Mouse (Mus musculus) midbrain, embryonic 15.5 days (tissue): ENCODE data around the gene Tmem186. TPM values are rescaled to one million over a fixed set of nuclear protein-coding genes. Genes with fewer than 3 reads are reported as not detected.

Experiments used
- ATAC-seq: fragments of 200-750 bp; cut with Nextera tagmentation; replicated peaks from 2 replicates; pipeline ENCODE4 v1.8.0; 2017; ENCODE audit warnings: moderate TSS enrichment
- H3K27ac ChIP-seq: fragments of 300-500 bp; sonication (generic); 2 replicates; pipeline ENCODE4 v1.5.1; 2015; ENCODE audit warnings: mild to moderate bottlenecking, inconsistent platforms
- H3K27me3 ChIP-seq: fragments of 300-500 bp; sonication (generic); replicated peaks from 2 replicates; pipeline ENCODE4 v1.6.1; 2015; ENCODE audit warnings: inconsistent platforms
- H3K36me3 ChIP-seq: fragments of 300-500 bp; sonication (generic); replicated peaks from 2 replicates; pipeline ENCODE4 v1.6.1; 2015; ENCODE audit warnings: inconsistent platforms
- H3K4me1 ChIP-seq: fragments of 300-500 bp; sonication (generic); 2 replicates; pipeline ENCODE4 v1.6.1; 2015; ENCODE audit warnings: inconsistent platforms
- H3K4me2 ChIP-seq: fragments of 300-500 bp; sonication (generic); 2 replicates; pipeline ENCODE4 v1.6.1; 2015; ENCODE audit warnings: inconsistent platforms, mild to moderate bottlenecking, moderate library complexity
- H3K4me3 ChIP-seq: fragments of 300-500 bp; sonication (generic); 2 replicates; pipeline ENCODE4 v1.5.1; 2015; ENCODE audit warnings: mild to moderate bottlenecking, inconsistent platforms
- H3K9ac ChIP-seq: fragments of 300-500 bp; sonication (generic); 2 replicates; pipeline ENCODE4 v1.6.1; 2015; ENCODE audit warnings: mild to moderate bottlenecking, inconsistent platforms
- H3K9me3 ChIP-seq: fragments of 300-500 bp; sonication (generic); 2 replicates; pipeline ENCODE4 v1.6.1; 2016; ENCODE audit warnings: inconsistent platforms
- WGBS: fragments of 180-500 bp; shearing (Covaris S2); methylation state at CpG from one replicate; pipeline ENCODE4 v1.1.7; 2015; ENCODE audit warnings: mixed read lengths; 5-methylcytosine and 5-hydroxymethylcytosine counted together
- polyA plus RNA-seq: library from polyadenylated mRNA; unstranded; fragments of >200 nt; fragmentation: Nextera tagmentation; extraction: Ambion mirVana; gene quantifications from 2 replicates; pipeline ENCODE4 v1.2.1, GENCODE M21; 2015

The Tmem186 gene
- 25.3 and 25.7 TPM in 2 replicates for polyA plus RNA-seq

DNA sequence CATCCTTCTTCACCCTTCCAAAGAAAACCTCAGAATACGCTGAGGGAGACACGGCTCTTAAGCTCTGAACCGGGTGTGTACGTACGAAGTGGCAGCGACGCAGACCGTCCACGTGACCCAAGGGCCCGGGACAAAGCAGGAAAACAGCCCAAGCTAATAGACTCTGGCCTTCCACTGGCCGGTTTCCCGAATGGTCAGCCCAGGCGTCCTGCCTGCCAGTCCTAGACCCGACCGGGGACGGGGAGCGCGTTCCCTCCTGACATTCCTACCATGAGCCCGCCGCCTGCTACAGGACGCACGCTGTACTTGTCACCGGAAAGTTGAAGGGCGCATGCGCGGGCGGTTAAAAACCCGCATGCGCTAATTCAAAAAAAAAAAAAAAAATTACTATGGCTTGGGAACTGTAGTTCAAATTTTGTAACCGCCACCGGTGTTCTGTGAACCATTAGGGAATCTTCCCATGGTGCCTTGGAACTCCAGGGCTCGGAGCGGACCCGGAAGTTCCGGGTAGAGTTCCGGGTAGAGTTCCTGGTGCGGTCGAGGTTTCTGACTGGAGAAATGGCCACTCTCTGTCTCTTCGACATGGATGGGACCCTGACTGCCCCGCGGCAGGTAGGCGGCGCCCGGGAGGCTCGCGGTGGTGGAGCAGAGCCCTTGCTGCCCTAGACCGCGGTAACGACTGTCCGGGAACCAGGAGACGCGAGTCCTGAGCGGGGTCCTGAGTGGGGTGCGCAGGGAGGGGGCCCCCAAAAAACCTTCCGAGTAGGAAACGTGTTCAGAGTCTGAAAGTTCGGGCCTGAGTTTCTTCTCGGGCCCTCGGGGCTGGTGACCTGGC is at the start of gene Tmem186, which contains the start of gene Pmm2:
Tmem186 (minus strand) TSS at position 496 of the 835 bp plus-strand sequence.
Pmm2 (plus strand) TSS at position 458 of the 835 bp plus-strand sequence.
- peaks cover 29% of the 10 kb centered on the region for H3K4me1 ChIP-seq
- H3K36me3 ChIP-seq: no peaks in the 10 kb centered on the region; the same call in 1 of the 2 replicates
- H3K4me3 ChIP-seq: peak within 1 kb of the TSS; percentile 93
- peak; percentile 95 for ATAC-seq
- peak within 1 kb of the TSS; percentile 94 for H3K4me2 ChIP-seq
- peak within 1 kb of the TSS; percentile 78 for H3K9ac ChIP-seq
- WGBS: under 1% methylated on average over 59 of the region's 59 CpGs
- no peaks in the 10 kb centered on the region for H3K9me3 ChIP-seq
- no peaks in the 10 kb centered on the region for H3K27me3 ChIP-seq
- peak within 1 kb of the TSS; percentile 87 for H3K27ac ChIP-seq

DNA sequence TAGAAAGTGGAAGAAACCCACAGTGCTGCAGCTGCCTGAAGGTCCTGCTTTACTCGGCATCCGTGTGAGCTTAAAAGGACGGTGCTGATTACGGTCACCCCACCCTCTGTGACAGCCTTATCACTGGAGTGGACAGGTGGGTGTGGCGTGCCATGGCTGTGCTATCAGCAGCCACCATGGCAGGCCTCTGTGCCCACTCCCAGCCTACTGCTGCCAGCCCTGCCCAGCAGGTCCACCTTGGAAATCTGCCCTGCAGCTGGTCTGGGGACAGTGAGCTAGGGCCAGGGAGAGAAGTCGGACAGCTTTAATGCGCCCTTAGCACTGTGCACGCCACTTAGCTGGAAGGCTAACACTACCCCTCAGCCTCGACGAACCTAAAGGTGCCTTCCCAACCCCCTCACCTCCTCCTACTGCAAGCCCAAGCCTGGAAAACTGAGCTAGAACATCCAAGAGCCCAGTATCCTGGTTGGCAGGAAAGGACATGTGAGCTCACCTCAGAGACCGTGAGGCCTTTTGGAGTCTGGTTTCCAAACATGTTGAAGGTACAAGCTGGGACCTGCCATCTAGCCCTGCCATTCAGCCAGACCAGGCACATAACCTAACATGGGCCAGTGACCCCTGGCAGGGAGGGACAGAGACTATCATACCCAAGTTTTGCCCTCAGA is 49.5 kb upstream of the Tmem186 start:
- Histone ChIP-seq H3K4me3 (no peak overlapping the region), H3K36me3 (peaks cover 36% of the 10 kb centered on the region), H3K27ac (no peak overlapping the region), H3K4me1 (no peaks in the 10 kb centered on the region), H3K27me3 (no peaks in the 10 kb centered on the region), H3K9me3 (no peaks in the 10 kb centered on the region), H3K9ac (no peak overlapping the region), H3K4me2 (no peak overlapping the region)
- peak; percentile 18; the same call in 1 of the 2 replicates for ATAC-seq
- WGBS: 87% methylated on average over 11 of the region's 11 CpGs

DNA sequence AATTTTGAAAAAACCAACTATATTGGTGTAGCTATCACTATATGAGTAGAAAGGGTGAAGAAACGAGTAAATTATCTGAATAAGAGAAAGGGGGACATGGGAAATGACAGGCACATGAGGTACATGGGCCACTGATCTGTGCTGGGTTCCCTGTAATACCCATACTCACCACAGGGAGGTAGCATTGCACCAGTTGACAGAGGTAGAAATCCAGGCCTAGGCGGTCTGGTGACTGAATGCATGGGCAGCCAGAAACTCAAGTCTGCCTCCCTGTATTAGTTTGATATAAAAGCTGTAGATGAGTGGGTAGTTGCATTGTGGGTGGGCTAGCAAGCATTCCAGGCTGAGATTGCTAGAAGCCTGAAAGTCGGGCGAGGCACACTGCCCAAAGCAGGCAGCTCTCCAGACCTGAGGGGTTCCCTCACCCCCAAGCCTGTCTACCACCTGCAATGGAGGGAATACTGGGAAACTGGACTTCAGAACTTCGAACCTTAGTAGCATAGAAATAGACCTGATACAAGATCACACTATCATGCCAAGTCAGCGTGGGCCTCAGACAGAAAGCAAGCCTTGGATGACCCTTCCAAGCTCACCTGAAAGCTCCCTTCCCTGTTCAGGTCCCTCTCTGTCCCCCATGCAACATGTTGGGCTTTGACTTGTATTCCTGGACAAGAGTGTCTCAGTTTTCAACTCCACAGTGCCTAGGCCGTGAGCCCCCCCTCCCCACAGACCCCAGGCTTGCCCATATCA is 48.8 kb upstream of the Tmem186 start:
- Histone ChIP-seq H3K36me3 (peaks cover 30% of the 10 kb centered on the region), H3K9ac (no peak overlapping the region), H3K9me3 (no peaks in the 10 kb centered on the region), H3K27me3 (no peaks in the 10 kb centered on the region), H3K4me3 (no peak overlapping the region), H3K4me2 (no peak overlapping the region), H3K4me1 (no peaks in the 10 kb centered on the region), H3K27ac (no peak overlapping the region)
- peak; percentile 14; the same call in 1 of the 2 replicates for ATAC-seq
- WGBS: 63% methylated on average over 7 of the region's 7 CpGs

DNA sequence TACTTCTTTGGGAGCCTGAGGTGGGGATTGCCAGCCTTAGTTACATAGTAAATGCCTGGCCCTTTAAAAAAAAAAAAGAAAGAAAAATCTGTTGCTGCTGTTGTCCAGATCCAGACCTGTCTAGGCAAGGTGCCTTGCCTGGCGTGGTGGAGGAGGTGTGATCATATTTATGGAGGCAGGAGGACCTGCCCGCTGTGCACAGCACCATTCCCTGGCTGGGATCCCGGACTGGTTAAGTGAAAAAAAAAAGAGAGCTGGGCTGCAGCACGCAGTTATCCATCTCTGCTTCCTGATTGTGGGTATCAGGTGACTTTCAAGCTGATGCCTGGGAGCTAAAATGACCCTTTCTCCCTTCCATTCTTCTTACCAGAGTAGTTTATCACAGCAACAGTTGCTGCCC is 47.6 kb upstream of the Tmem186 start:
- Histone ChIP-seq H3K27ac (no peak overlapping the region), H3K4me1 (no peaks in the 10 kb centered on the region), H3K36me3 (peaks cover 18% of the 10 kb centered on the region; the same call in 1 of the 2 replicates), H3K9me3 (no peaks in the 10 kb centered on the region), H3K9ac (no peak overlapping the region), H3K4me2 (no peak overlapping the region), H3K27me3 (no peaks in the 10 kb centered on the region), H3K4me3 (no peak overlapping the region)
- no peak for ATAC-seq
- WGBS: 80% methylated on average over 4 of the region's 4 CpGs

DNA sequence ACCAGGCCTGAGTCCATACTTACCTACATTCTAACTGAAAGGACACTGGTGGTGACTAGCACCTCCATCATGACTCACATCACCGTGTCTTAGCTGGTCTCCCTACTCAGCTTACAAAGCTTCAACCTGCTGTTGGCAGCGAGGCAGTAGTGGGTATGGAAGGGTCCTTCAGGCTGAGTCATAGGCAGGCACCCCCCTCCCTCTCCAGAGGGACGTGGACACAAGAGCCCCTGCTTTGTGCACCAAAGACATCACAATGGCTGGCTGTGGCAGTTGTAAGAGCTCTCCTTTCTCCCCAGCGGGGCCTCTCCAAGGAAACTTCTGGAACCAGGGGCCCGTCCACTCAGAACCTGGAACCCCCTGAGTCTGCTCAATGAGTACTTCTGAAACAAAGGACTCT is 43.0 kb upstream of the Tmem186 start, which contains the start of gene Gm5767:
Gm5767 (plus strand) TSS at position 301 of the 400 bp plus-strand sequence.
- H3K4me3 ChIP-seq: no peak within 1 kb of the TSS
- WGBS: 79% methylated on average over 5 of the region's 5 CpGs
- H3K4me2 ChIP-seq: no peak within 1 kb of the TSS
- H3K27me3 ChIP-seq: no peaks in the 10 kb centered on the region
- no peaks in the 10 kb centered on the region for H3K4me1 ChIP-seq
- H3K9ac ChIP-seq: no peak within 1 kb of the TSS
- no peaks in the 10 kb centered on the region for H3K9me3 ChIP-seq
- no peaks in the 10 kb centered on the region for H3K36me3 ChIP-seq
- H3K27ac ChIP-seq: no peak within 1 kb of the TSS
- ATAC-seq: no peak

DNA sequence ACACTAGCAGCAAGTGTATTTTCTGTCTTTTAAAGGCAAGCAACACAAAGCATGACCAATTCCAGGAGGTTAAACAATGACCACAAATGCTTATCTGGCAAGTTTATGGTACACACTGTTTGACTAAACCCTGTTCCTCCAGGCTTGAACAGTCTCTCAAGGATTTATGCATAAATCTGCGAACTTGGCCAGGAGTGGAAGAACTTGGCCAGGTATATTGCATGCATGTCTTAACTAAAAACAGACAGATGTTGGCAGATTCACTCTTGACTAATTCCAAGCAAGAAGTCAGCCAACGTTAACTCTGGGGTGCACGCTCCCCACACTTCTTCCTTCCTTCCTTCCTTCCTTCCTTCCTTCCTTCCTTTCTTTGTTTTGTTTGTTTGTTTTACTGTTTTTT is 42.3 kb upstream of the Tmem186 start:
- Histone ChIP-seq H3K9me3 (no peaks in the 10 kb centered on the region), H3K4me2 (no peak overlapping the region), H3K27ac (no peak overlapping the region), H3K4me1 (no peaks in the 10 kb centered on the region), H3K36me3 (no peaks in the 10 kb centered on the region), H3K4me3 (no peak overlapping the region), H3K9ac (no peak overlapping the region), H3K27me3 (no peaks in the 10 kb centered on the region)
- WGBS: 89% methylated on average over 3 of the region's 3 CpGs
- no peak for ATAC-seq

DNA sequence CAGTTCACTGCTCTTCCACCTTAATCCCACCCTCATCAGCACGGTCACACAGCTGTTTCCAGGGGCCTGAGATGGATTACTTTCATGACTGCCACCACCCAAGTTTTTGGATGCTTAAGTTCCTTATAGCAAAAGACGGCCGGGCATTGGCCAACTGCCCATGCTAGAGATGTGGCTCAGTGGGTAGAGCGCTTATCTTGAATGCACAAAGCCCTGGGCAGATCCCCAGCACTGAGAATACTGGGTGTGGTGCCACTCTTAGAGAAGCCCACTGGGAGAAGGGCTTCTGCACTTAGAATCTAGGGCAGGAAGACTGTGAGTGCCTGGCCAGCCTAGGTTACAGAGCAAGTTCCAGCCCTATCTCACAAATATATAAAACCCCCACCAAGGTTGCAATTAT is 41.2 kb upstream of the Tmem186 start:
- Histone ChIP-seq H3K9me3 (no peaks in the 10 kb centered on the region), H3K27ac (no peak overlapping the region), H3K27me3 (0 out of 2 replicates have a peak, but pooled peaks cover 2% of the 10 kb centered on the region), H3K36me3 (no peaks in the 10 kb centered on the region), H3K9ac (no peak overlapping the region), H3K4me1 (no peaks in the 10 kb centered on the region), H3K4me2 (no peak overlapping the region), H3K4me3 (no peak overlapping the region)
- no peak for ATAC-seq
- 81% methylated on average over 4 of the region's 4 CpGs for WGBS

DNA sequence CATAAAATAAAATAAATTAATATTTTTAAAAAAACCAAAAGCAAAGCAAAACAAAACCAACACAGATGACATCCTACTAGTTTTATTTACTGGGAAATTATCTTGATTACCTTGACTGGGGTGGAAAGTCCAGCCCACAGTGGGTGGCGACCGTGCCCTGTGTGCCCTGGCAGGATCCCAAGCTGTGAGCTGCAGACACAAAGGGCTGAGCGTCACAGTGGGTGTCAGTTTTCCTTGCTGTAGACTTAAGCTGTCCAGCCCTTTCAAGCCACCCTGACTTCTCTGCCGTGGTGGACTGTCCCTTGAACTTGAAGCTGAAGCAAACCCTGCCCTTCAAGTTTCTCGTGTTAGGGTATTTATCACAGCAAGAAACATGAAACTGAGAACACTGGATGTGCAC is 40.5 kb upstream of the Tmem186 start:
- Histone ChIP-seq H3K4me3 (no peak overlapping the region), H3K4me1 (no peaks in the 10 kb centered on the region), H3K4me2 (no peak overlapping the region), H3K27me3 (0 out of 2 replicates have a peak, but pooled peaks cover 3% of the 10 kb centered on the region), H3K36me3 (no peaks in the 10 kb centered on the region), H3K9me3 (no peaks in the 10 kb centered on the region), H3K9ac (no peak overlapping the region), H3K27ac (no peak overlapping the region)
- ATAC-seq: no peak
- 52% methylated on average over 5 of the region's 5 CpGs for WGBS

DNA sequence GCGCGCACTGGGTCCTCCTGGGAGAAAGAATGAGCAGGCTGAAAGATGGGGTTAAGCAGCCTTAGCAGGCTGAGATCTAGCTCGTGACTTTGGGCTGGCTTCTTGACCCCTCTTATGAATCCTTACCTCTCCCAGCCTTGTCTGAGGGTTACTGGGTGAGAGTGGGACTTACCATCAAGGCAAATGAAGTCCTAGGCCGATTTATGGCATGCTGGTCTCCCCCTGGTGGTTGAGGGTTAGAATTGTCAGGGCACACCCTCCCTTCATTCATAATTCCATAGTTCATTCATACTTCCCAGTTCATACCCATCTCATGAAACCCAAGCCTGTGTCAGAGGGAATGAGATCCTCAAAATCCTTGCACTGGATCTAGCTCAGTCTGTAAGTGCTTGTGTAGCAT is 39.3 kb upstream of the Tmem186 start:
- H3K9ac ChIP-seq: no peak overlapping the region
- H3K36me3 ChIP-seq: no peaks in the 10 kb centered on the region
- H3K4me1 ChIP-seq: peaks cover 5% of the 10 kb centered on the region; the same call in 1 of the 2 replicates
- ATAC-seq: no peak
- no peaks in the 10 kb centered on the region for H3K9me3 ChIP-seq
- H3K27me3 ChIP-seq: 0 out of 2 replicates have a peak, but pooled peaks cover 3% of the 10 kb centered on the region
- no peak overlapping the region for H3K27ac ChIP-seq
- no peak overlapping the region for H3K4me2 ChIP-seq
- WGBS: 53% methylated on average over 4 of the region's 4 CpGs
- no peak overlapping the region for H3K4me3 ChIP-seq

DNA sequence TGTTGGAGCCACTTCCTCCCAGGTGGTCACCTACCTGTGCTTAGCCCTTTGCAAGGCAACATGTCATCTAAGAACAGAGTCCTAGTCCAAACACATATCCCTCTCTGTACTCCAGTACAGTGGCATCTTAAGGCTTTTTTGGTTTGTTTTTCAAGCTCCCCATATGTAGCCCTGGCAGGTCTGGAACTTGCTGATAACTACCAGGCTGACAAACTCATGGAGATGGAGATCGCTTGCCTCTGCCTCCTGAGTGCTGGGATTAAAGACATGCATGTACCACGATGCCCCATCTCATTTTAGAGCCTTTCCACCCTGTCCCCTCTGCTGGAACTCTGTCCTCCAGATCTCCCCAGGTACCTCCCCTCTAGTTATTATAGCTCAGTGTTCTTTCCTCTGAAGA is 38.7 kb upstream of the Tmem186 start:
- Histone ChIP-seq H3K9ac (no peak overlapping the region), H3K36me3 (no peaks in the 10 kb centered on the region), H3K27ac (no peak overlapping the region), H3K4me2 (no peak overlapping the region), H3K4me3 (no peak overlapping the region), H3K9me3 (no peaks in the 10 kb centered on the region), H3K27me3 (0 out of 2 replicates have a peak, but pooled peaks cover 3% of the 10 kb centered on the region), H3K4me1 (peaks cover 7% of the 10 kb centered on the region)
- no peak for ATAC-seq
- WGBS: 59% methylated on average over 2 of the region's 2 CpGs

DNA sequence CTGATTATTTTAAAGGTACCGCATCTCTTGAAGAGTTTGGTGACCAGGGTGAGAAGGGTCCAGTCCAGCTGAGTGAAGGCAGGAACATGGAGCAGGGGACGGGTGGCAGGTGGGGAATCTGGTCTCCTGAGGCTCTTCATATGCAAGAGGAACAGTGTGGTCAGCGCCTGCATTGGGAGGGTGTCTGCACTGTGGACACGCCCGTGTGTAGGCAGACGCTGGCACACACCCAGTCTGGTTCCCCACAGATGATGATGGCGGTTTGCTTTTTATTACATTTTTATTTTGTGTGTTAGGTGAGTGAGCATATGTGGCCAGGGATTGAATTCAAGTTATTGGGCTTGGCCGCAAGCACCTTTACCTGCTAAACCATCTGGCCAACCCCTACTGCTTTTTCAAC is 38.0 kb upstream of the Tmem186 start:
- H3K4me3 ChIP-seq: no peak overlapping the region
- H3K4me1 ChIP-seq: peaks cover 14% of the 10 kb centered on the region
- 87% methylated on average over 8 of the region's 8 CpGs for WGBS
- ATAC-seq: no peak
- no peaks in the 10 kb centered on the region for H3K9me3 ChIP-seq
- no peaks in the 10 kb centered on the region for H3K36me3 ChIP-seq
- no peak overlapping the region for H3K4me2 ChIP-seq
- H3K27me3 ChIP-seq: 0 out of 2 replicates have a peak, but pooled peaks cover 3% of the 10 kb centered on the region
- H3K27ac ChIP-seq: no peak overlapping the region
- H3K9ac ChIP-seq: no peak overlapping the region

DNA sequence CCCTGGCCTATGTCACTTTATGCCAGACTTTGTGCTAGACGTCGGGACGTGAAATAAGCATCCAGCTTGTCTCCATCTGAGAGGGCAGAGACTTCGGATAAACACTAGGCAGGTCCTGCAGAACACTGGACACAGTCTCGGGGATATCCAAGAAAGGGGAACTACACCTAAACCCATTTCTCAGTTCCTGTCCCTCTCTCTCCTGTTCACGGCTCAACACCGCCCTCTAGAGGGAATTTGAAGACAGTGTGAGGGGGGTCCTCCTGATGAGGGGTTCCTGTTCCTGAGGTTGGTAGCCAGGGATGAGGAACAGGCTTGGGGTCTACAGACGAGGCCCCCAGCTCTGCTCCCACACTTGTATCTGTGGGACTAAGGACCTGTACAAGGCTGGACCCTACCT is 36.7 kb upstream of the Tmem186 start:
- Histone ChIP-seq H3K4me2 (no peak overlapping the region), H3K36me3 (no peaks in the 10 kb centered on the region), H3K4me3 (no peak overlapping the region), H3K9me3 (no peaks in the 10 kb centered on the region), H3K27ac (no peak overlapping the region), H3K9ac (no peak overlapping the region), H3K4me1 (peaks cover 27% of the 10 kb centered on the region), H3K27me3 (0 out of 2 replicates have a peak, but pooled peaks cover 3% of the 10 kb centered on the region)
- 4% methylated on average over 8 of the region's 8 CpGs for WGBS
- no peak for ATAC-seq
